Mouse (Mus musculus): ENCODE measurements at regions not wholly inside any gene's neighbourhood (a gene's known extent, or its start where the extent isn't known, plus 50 kb on each side); places are given as distances from the start of the nearest gene placed in this dataset.

DNA sequence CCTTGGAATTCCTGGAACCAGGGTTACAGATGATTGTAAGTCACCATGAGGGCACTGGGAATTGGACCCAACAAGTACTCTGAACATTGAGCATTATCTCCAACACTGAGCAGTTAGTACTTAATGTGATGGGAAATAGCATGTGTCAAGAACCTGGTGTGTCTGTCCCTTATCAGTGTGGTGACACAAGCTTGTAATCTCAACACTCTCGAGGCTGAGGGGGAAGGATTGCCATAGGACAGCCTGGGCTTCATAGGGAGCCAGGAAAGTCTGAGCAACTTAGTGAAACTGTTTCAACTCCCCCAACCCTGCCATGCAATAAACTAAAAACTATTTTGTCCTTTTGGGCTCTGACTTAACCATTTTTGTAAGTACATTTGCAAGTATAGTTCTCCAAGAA lies 100.0 kb downstream of the Wdr20rt start:
- Histone ChIP-seq H3K4me1 (ENCODE audit: control insufficient read depth, insufficient read depth, low read length) (no peaks in the 10 kb centered on the region), H3K36me3 (ENCODE audit: control insufficient read depth, insufficient read depth, low read length) (no peaks in the 10 kb centered on the region), H3K27me3 (ENCODE audit: control insufficient read depth, insufficient read depth, low read length) (no peaks in the 10 kb centered on the region), H3K27ac (replicated peaks; ENCODE audit: low read depth, low read length) (no peak overlapping the region), H3K4me3 (replicated peaks; ENCODE audit: low read length) (no peak overlapping the region), H3K9me3 (ENCODE audit: control insufficient read depth, low read length) (no peaks in the 10 kb centered on the region), H3K9ac (ENCODE audit: low read depth, low read length, severe bottlenecking) (no peak overlapping the region), H3K4me2 (replicated peaks; ENCODE audit: low read depth, low read length, severe bottlenecking) (no peak overlapping the region)
- ATAC-seq (ENCODE audit: low FRiP score, low read depth), result no peak
- DNase-seq (ENCODE audit: low spot score), result no peak
- 50% methylated on average over 1 of the region's 1 CpGs for WGBS
- TF ChIP-seq POLR2A (IDR thresholded peaks at IDR 0.05; ENCODE audit: borderline replicate concordance, extremely low read depth, insufficient read depth, insufficient read length), result no peak

- Histone ChIP-seq H3K36me3 (ENCODE audit: control insufficient read depth, insufficient read depth, low read length) (no peaks in the 10 kb centered on the region), H3K9me3 (ENCODE audit: control insufficient read depth, low read length) (no peaks in the 10 kb centered on the region), H3K9ac (ENCODE audit: low read depth, low read length, severe bottlenecking) (no peak overlapping the region), H3K4me3 (replicated peaks; ENCODE audit: low read length) (no peak overlapping the region), H3K27me3 (ENCODE audit: control insufficient read depth, insufficient read depth, low read length) (no peaks in the 10 kb centered on the region), H3K4me1 (ENCODE audit: control insufficient read depth, insufficient read depth, low read length) (no peaks in the 10 kb centered on the region), H3K27ac (replicated peaks; ENCODE audit: low read depth, low read length) (no peak overlapping the region), H3K4me2 (replicated peaks; ENCODE audit: low read depth, low read length, severe bottlenecking) (no peak overlapping the region)
- ATAC-seq (ENCODE audit: low FRiP score, low read depth), result no peak
- no peak for DNase-seq (ENCODE audit: low spot score)
- no peak for TF ChIP-seq POLR2A (IDR thresholded peaks at IDR 0.05; ENCODE audit: borderline replicate concordance, extremely low read depth, insufficient read depth, insufficient read length)
- 82% methylated on average over 5 of the region's 5 CpGs for WGBS
These were observed 103.2 kb downstream of the Wdr20rt start for GRCm38 (mm10) chr12:65328532-65328931.

DNA sequence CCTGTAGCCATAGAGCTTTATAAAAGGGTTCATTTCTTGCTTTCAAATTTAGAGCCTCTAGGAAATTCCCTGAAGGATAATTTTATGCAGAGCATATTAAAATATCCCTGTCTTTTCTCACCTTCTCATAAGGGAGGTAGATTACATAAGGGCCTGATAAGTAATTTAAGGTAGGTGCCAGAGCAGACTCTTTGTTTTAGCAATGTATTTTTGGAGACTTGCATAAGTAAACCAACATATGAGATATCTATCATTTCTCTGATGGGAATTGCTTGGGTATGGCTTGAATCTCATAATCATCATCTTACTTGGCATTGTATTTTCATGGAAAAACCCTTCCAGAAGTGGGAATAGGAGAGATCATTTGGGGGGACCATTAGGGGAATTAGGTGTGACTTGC lies 104.4 kb downstream of the Wdr20rt start:
- H3K27me3 ChIP-seq (ENCODE audit: control insufficient read depth, insufficient read depth, low read length), result no peaks in the 10 kb centered on the region
- H3K36me3 ChIP-seq (ENCODE audit: control insufficient read depth, insufficient read depth, low read length), result no peaks in the 10 kb centered on the region
- no peak overlapping the region for H3K27ac ChIP-seq (replicated peaks; ENCODE audit: low read depth, low read length)
- no peak overlapping the region for H3K4me3 ChIP-seq (replicated peaks; ENCODE audit: low read length)
- no peak overlapping the region for H3K9ac ChIP-seq (ENCODE audit: low read depth, low read length, severe bottlenecking)
- ATAC-seq (ENCODE audit: low FRiP score, low read depth), result no peak
- no peak overlapping the region for H3K4me2 ChIP-seq (replicated peaks; ENCODE audit: low read depth, low read length, severe bottlenecking)
- TF ChIP-seq POLR2A (IDR thresholded peaks at IDR 0.05; ENCODE audit: borderline replicate concordance, extremely low read depth, insufficient read depth, insufficient read length), result no peak
- H3K4me1 ChIP-seq (ENCODE audit: control insufficient read depth, insufficient read depth, low read length), result no peaks in the 10 kb centered on the region
- no peak for DNase-seq (ENCODE audit: low spot score)
- no peaks in the 10 kb centered on the region for H3K9me3 ChIP-seq (ENCODE audit: control insufficient read depth, low read length)

DNA sequence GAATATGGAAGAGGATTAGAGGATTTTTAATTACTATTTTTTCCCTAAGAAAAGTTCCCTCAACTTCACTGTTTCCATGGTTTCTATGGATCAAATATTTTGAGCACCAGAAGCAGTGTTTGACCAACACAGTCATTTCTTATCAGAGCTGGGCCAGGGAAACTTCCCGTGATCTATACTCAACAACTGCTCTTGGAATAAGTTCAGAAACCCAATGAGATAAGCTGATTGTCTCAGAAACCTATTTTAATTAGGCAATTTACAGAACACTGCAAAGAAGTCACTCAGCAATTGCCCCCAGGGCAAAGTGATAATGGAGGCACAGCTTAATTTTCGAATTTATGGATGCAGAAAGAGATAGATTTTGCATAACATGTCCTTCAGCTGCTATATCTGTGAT lies 114.7 kb downstream of the Wdr20rt start:
- WGBS, result 63% methylated on average over 2 of the region's 2 CpGs
- Histone ChIP-seq H3K36me3 (ENCODE audit: control insufficient read depth, insufficient read depth, low read length) (no peaks in the 10 kb centered on the region), H3K27me3 (ENCODE audit: control insufficient read depth, insufficient read depth, low read length) (no peaks in the 10 kb centered on the region), H3K4me1 (ENCODE audit: control insufficient read depth, insufficient read depth, low read length) (no peaks in the 10 kb centered on the region), H3K27ac (replicated peaks; ENCODE audit: low read depth, low read length) (no peak overlapping the region), H3K9ac (ENCODE audit: low read depth, low read length, severe bottlenecking) (no peak overlapping the region), H3K4me2 (replicated peaks; ENCODE audit: low read depth, low read length, severe bottlenecking) (no peak overlapping the region), H3K4me3 (replicated peaks; ENCODE audit: low read length) (no peak overlapping the region), H3K9me3 (ENCODE audit: control insufficient read depth, low read length) (no peaks in the 10 kb centered on the region)
- ATAC-seq (ENCODE audit: low FRiP score, low read depth) (no peak), DNase-seq (ENCODE audit: low spot score) (no peak)
- TF ChIP-seq POLR2A (IDR thresholded peaks at IDR 0.05; ENCODE audit: borderline replicate concordance, extremely low read depth, insufficient read depth, insufficient read length), result no peak

DNA sequence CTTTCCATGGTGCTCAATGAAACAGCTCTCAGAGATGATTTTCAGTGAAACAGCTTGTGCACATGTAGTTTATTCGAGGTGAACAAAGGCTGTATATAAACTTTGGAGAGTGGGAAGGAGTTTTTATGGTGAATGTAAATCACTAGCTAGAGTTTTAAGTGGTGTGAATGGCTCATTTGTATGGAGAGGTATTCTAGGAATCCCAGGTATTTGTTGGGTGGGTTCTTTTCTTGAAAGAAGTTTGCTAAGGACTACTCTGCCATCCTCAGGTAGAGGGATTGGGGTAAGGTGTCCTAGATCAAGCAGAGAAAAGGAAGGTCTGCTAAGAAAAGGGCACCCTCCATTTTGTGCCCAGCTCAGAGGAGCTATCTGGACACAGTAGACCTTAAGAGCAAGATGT lies 121.9 kb downstream of the Wdr20rt start:
- H3K36me3 ChIP-seq (ENCODE audit: control insufficient read depth, insufficient read depth, low read length), result no peaks in the 10 kb centered on the region
- H3K9ac ChIP-seq (ENCODE audit: low read depth, low read length, severe bottlenecking), result no peak overlapping the region
- H3K27me3 ChIP-seq (ENCODE audit: control insufficient read depth, insufficient read depth, low read length), result no peaks in the 10 kb centered on the region
- no peak overlapping the region for H3K27ac ChIP-seq (replicated peaks; ENCODE audit: low read depth, low read length)
- H3K4me2 ChIP-seq (replicated peaks; ENCODE audit: low read depth, low read length, severe bottlenecking), result no peak overlapping the region
- no peaks in the 10 kb centered on the region for H3K4me1 ChIP-seq (ENCODE audit: control insufficient read depth, insufficient read depth, low read length)
- ATAC-seq (ENCODE audit: low FRiP score, low read depth), result no peak
- H3K9me3 ChIP-seq (ENCODE audit: control insufficient read depth, low read length), result no peaks in the 10 kb centered on the region
- 24% methylated on average over 1 of the region's 1 CpGs for WGBS
- TF ChIP-seq POLR2A (IDR thresholded peaks at IDR 0.05; ENCODE audit: borderline replicate concordance, extremely low read depth, insufficient read depth, insufficient read length), result no peak
- DNase-seq (ENCODE audit: low spot score), result no peak
- H3K4me3 ChIP-seq (replicated peaks; ENCODE audit: low read length), result no peak overlapping the region

- Histone ChIP-seq H3K9me3 (ENCODE audit: control insufficient read depth, low read length) (no peaks in the 10 kb centered on the region), H3K27ac (replicated peaks; ENCODE audit: low read depth, low read length) (no peak overlapping the region), H3K27me3 (ENCODE audit: control insufficient read depth, insufficient read depth, low read length) (no peaks in the 10 kb centered on the region), H3K4me3 (replicated peaks; ENCODE audit: low read length) (no peak overlapping the region), H3K9ac (ENCODE audit: low read depth, low read length, severe bottlenecking) (no peak overlapping the region), H3K36me3 (ENCODE audit: control insufficient read depth, insufficient read depth, low read length) (no peaks in the 10 kb centered on the region), H3K4me2 (replicated peaks; ENCODE audit: low read depth, low read length, severe bottlenecking) (no peak overlapping the region), H3K4me1 (ENCODE audit: control insufficient read depth, insufficient read depth, low read length) (no peaks in the 10 kb centered on the region)
- no peak for DNase-seq (ENCODE audit: low spot score)
- TF ChIP-seq POLR2A (IDR thresholded peaks at IDR 0.05; ENCODE audit: borderline replicate concordance, extremely low read depth, insufficient read depth, insufficient read length), result no peak
- WGBS, result 54% methylated on average over 4 of the region's 4 CpGs
- ATAC-seq (ENCODE audit: low FRiP score, low read depth), result no peak
These were observed 124.2 kb downstream of the Wdr20rt start for GRCm38 (mm10) chr12:65349535-65349934.
